Mouse (Mus musculus) CH12.LX (cell line): ENCODE results near the gene Tmem60.

Source experiments
- CTCF ChIP-seq, 2 experiments: IDR thresholded peaks in 1 of 2; conservative IDR thresholded peaks in 1 of 2; 2 replicates each; pipeline ENCODE4 v1.5.1; 2011 to 2012; ENCODE audit warnings: low read depth in 2 of 2, low read length in 2 of 2, improper control_type of control experiment in 1 of 2, inconsistent platforms in 1 of 2, mild to moderate bottlenecking in 1 of 2, moderate library complexity in 1 of 2
- ETS1 ChIP-seq: conservative IDR thresholded peaks from 2 replicates; pipeline ENCODE4 v1.6.1; 2012; ENCODE audit warnings: low read depth, mild to moderate bottlenecking, inconsistent platforms, low read length, improper control_type of control experiment, moderate library complexity
- MAX ChIP-seq: IDR thresholded peaks from 2 replicates; pipeline ENCODE4 v1.6.1; 2011; ENCODE audit warnings: low read length, improper control_type of control experiment
- POLR2A ChIP-seq: IDR thresholded peaks from 2 replicates; pipeline ENCODE4 v1.6.1; 2011; ENCODE audit warnings: low read depth, mild to moderate bottlenecking, improper control_type of control experiment, low read length
- RCOR1 ChIP-seq: conservative IDR thresholded peaks from 2 replicates; pipeline ENCODE4 v1.6.1; 2012; ENCODE audit warnings: low read depth, mild to moderate bottlenecking, inconsistent platforms, low read length, improper control_type of control experiment
- USF1 ChIP-seq: IDR thresholded peaks from 2 replicates; pipeline ENCODE4 v1.6.1; 2014; ENCODE audit warnings: low read depth, mild to moderate bottlenecking, inconsistent platforms, low read length, improper control_type of control experiment

DNA sequence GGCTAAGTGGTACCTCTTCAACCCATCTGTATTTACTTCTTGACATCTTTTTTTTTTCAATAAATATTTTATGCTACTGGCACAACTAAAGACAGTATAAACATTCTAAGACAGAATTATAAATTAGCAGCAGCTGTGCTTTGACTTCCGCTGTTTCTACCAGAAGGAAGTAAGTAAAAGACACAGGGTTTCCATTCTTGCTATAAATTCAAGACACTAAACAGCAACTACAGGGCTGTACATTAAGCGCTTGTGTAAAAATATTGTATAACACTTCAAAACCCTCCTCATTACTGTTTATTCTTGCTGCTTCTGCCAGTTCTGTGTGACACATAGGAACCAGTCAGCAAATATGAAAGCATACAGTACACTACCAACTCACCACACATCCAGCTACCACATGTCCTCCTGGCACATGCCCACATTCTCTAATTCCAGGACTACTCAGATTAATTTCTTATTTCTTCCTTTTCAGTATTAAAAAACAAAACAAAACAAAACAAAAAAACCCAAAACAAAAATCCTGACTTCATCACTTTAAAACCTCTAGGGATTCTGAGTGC, 16.7 kb upstream of the Tmem60 start:
- no peak for TF ChIP-seq RCOR1
- no peak for TF ChIP-seq CTCF (conservative IDR thresholded peaks at IDR 0.05 in 1 of 2, IDR thresholded peaks at IDR 0.05 in 1 of 2; ENCODE audit: low read depth in 2 of 2, low read length in 2 of 2)
- TF ChIP-seq USF1 = no peak
- TF ChIP-seq POLR2A = no peak
- no peak for TF ChIP-seq MAX
- no peak for TF ChIP-seq ETS1
